Mouse (Mus musculus) testis, adult 2 months (tissue): ENCODE measurements around the gene Dpf1. TPM values are rescaled to one million over a fixed set of nuclear protein-coding genes. Genes with fewer than 3 reads are reported as not detected.
A peak's percentile ranks its signal among the peaks of the same experiment; 100 is the strongest.

Experiments
- H3K27ac ChIP-seq: fragments of 200-500 bp; 2 replicates; pipeline ENCODE4 v1.5.1; 2012; ENCODE audit warnings: low read depth, low read length; ENCODE audit not compliant: control insufficient read depth, insufficient read depth
- H3K27me3 ChIP-seq: fragments of 200-500 bp; 2 replicates; pipeline ENCODE4 v1.6.1; 2012; ENCODE audit warnings: mild to moderate bottlenecking, low read length, moderate library complexity; ENCODE audit not compliant: control insufficient read depth, insufficient read depth
- H3K36me3 ChIP-seq: fragments of 200-500 bp; 2 replicates; pipeline ENCODE4 v1.6.1; 2012; ENCODE audit warnings: mild to moderate bottlenecking, low read length; ENCODE audit not compliant: control insufficient read depth, insufficient read depth
- H3K4me1 ChIP-seq: fragments of 200-500 bp; 2 replicates; pipeline ENCODE4 v1.6.1; 2012; ENCODE audit warnings: low read length; ENCODE audit not compliant: control insufficient read depth, insufficient read depth
- H3K4me3 ChIP-seq: fragments of 200-500 bp; 2 replicates; pipeline ENCODE4 v1.5.1; 2012; ENCODE audit warnings: low read depth, mild to moderate bottlenecking, low read length, moderate library complexity, mixed read lengths; ENCODE audit not compliant: control insufficient read depth
- CTCF ChIP-seq: fragments of 200-500 bp; IDR thresholded peaks from 2 replicates; pipeline ENCODE4 v1.5.1; 2012; ENCODE audit warnings: low read depth, mild to moderate bottlenecking, inconsistent platforms, low read length, moderate library complexity; ENCODE audit not compliant: control insufficient read depth, insufficient read depth, insufficient replicate concordance
- POLR2A ChIP-seq: fragments of 200-500 bp; IDR thresholded peaks from 2 replicates; pipeline ENCODE4 v1.6.1; 2012; ENCODE audit warnings: low read depth, mild to moderate bottlenecking, inconsistent platforms, low read length, moderate library complexity; ENCODE audit not compliant: control insufficient read depth
- polyA plus RNA-seq: library from polyadenylated mRNA; depleted of rRNA; stranded (reverse); fragments of >200 nt; gene quantifications from 2 replicates; pipeline ENCODE4 v1.2.3, GENCODE M21; 2012

Gene Dpf1
- polyA plus RNA-seq, 1 experiment: 8.0 TPM

DNA sequence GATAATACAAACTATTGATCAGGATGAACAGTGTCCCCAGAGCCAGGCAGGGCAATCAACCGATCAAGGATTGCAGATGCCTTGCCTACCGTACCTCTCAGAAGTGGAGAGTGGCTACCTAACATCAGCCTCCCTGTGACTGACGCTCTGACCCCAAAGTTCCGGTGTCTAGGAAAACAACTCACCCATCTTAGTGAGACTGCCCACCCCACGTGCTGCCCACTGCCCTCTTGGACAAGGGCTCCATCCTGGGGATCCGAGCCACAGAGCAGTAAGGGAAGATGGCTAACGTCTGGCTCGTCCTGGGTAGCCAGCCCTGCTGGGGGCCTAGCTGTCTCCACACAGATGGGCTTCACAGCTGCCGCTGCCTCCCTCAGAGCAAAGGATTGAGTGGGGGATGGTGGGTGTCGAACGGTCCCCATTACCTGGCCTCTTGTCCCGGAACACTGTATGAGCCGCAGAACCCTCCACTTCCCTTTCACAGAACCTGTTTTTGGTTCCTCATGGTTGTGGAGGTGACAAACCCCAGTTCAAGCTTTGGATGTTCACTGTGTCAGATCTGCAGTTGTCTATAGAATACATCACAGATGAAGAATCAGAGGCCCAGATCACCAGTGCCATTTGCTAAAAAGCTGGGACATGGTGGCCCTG lies 9.5 kb upstream of the Dpf1 start:
- H3K27me3 ChIP-seq: no peaks in the 10 kb centered on the region
- no peak overlapping the region for H3K27ac ChIP-seq
- H3K4me1 ChIP-seq: peaks cover 17% of the 10 kb centered on the region
- TF ChIP-seq CTCF (no peak), POLR2A (no peak)
- no peaks in the 10 kb centered on the region for H3K36me3 ChIP-seq
- no peak overlapping the region for H3K4me3 ChIP-seq

DNA sequence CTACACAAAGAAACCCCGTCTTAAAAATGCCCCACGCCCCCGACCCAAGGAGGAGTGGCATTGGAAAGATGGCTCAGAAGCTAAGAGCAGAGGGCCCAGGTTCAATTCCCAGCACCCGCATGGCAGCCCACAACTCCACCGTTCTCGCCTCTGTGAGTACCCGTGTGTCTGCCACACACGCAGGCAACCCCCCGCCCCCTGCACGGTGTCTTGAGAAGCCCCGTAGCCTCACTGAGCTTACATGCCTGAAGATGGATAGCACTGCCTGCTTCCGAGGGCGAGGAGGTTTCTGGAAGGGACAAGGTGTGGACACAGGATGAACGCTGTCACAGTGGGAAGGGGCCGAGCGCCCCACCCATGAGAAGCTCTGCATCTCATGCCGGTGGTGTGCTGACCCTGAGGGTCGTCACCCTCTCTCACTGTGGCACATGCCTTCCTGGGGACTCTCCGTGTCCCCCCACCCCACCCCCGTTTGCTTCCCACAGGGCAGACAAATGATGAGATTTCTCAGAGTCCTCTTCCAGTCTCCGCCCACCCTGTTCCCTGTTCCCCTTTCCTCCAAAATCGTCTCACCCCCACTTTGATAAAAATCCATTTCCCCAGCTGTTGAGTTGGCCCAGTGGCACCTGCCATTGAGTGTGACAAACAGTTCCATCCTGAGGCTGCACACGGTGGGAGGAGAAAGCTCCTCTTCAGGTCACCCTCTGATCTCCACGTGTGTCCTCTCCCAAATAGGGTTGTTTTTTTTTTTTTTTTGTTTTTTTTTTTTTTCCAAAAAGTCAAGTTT lies 7.7 kb upstream of the Dpf1 start:
- Histone ChIP-seq H3K36me3 (no peaks in the 10 kb centered on the region), H3K4me1 (peaks cover 9% of the 10 kb centered on the region), H3K27me3 (no peaks in the 10 kb centered on the region), H3K27ac (no peak overlapping the region), H3K4me3 (peak overlapping the region; percentile 29)
- no peak for TF ChIP-seq CTCF
- no peak for TF ChIP-seq POLR2A

DNA sequence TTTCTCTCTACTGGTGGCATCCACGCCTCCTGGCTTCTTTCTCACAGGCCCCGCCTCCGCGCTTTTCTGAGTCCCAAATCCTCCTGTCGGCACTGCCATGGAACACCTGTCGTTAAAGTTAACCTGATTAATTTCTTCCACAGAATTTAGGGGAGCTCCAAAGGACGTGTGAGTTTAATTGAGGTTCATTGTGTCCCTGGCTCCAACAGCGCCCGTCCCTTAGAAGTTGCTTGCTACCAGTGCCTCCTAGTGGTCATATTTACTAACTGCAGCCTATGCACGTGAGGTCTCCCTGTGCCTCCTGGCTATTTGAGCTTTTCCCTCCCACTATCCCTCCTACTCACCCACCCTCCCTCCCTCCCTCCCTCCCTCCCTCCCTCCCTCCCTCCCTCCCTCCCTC lies 6.8 kb upstream of the Dpf1 start:
- Histone ChIP-seq H3K36me3 (no peaks in the 10 kb centered on the region), H3K27ac (no peak overlapping the region), H3K27me3 (no peaks in the 10 kb centered on the region), H3K4me1 (peaks cover 11% of the 10 kb centered on the region), H3K4me3 (no peak overlapping the region)
- peak; percentile 93; the same call in 1 of the 2 replicates for TF ChIP-seq CTCF
- no peak for TF ChIP-seq POLR2A

GRCm38 (mm10) chr7:29301127-29301566 lies 2.6 kb upstream of the Dpf1 start:
- H3K27me3 ChIP-seq: no peaks in the 10 kb centered on the region; the same call in 1 of the 2 replicates
- peaks cover 25% of the 10 kb centered on the region for H3K4me1 ChIP-seq
- H3K36me3 ChIP-seq: no peaks in the 10 kb centered on the region
- no peak overlapping the region for H3K4me3 ChIP-seq
- H3K27ac ChIP-seq: no peak overlapping the region
- TF ChIP-seq CTCF (peak; percentile 64; the same call in 1 of the 2 replicates), POLR2A (no peak)

- Histone ChIP-seq H3K27me3 (no peaks in the 10 kb centered on the region; the same call in 1 of the 2 replicates), H3K36me3 (no peaks in the 10 kb centered on the region), H3K27ac (no peak overlapping the region), H3K4me1 (peaks cover 26% of the 10 kb centered on the region), H3K4me3 (no peak overlapping the region)
- no peak for TF ChIP-seq POLR2A
- no peak for TF ChIP-seq CTCF
These were observed 1.1 kb upstream of the Dpf1 start for GRCm38 (mm10) chr7:29302641-29303040.

GRCm38 (mm10) chr7:29304463-29305262 lies 912 bp downstream of the Dpf1 start:
- Histone ChIP-seq H3K4me1 (peaks cover 41% of the 10 kb centered on the region), H3K36me3 (no peaks in the 10 kb centered on the region), H3K4me3 (peak overlapping the region; percentile 76), H3K27ac (no peak overlapping the region), H3K27me3 (no peaks in the 10 kb centered on the region; the same call in 1 of the 2 replicates)
- no peak for TF ChIP-seq CTCF

GRCm38 (mm10) chr7:29305263-29305988 lies 1.7 kb downstream of the Dpf1 start:
- Histone ChIP-seq H3K27ac (no peak overlapping the region), H3K36me3 (no peaks in the 10 kb centered on the region), H3K27me3 (no peaks in the 10 kb centered on the region; the same call in 1 of the 2 replicates), H3K4me1 (peaks cover 43% of the 10 kb centered on the region), H3K4me3 (no peak overlapping the region)
- no peak for TF ChIP-seq POLR2A
- TF ChIP-seq CTCF: no peak
